Mouse (Mus musculus) ovary, postnatal 36 days (tissue): ENCODE measurements at regions not wholly inside any gene's neighbourhood (a gene's known extent, or its start where the extent isn't known, plus 50 kb on each side); places are given as distances from the start of the nearest gene placed in this dataset.

Experiments used
- DNase-seq: peaks from one replicate; pipeline ENCODE4 v3.0.0; 2022; ENCODE audit warnings: low spot score, mixed read lengths

GRCm38 (mm10) chr12:58743800-58744199, 268.0 kb downstream of the Sec23a start:
- DNase-seq: no peak

- DNase-seq: no peak
Measured at GRCm38 (mm10) chr12:58728094-58728493, 283.7 kb downstream of the Sec23a start.

- DNase-seq: no peak
Measured at GRCm38 (mm10) chr12:58727547-58727946, 284.3 kb downstream of the Sec23a start.

GRCm38 (mm10) chr12:58717908-58718307, 293.9 kb downstream of the Sec23a start:
- no peak for DNase-seq

GRCm38 (mm10) chr12:58714207-58714606, 297.6 kb downstream of the Sec23a start:
- no peak for DNase-seq

GRCm38 (mm10) chr12:58695680-58696079, 316.1 kb downstream of the Sec23a start:
- no peak for DNase-seq

- no peak for DNase-seq
Measured at GRCm38 (mm10) chr12:58669914-58670635, 341.7 kb downstream of the Sec23a start.

GRCm38 (mm10) chr12:58654530-58655056, 357.2 kb downstream of the Sec23a start:
- DNase-seq: no peak

- DNase-seq: no peak
Measured at GRCm38 (mm10) chr12:58653751-58654150, 358.1 kb downstream of the Sec23a start.

GRCm38 (mm10) chr12:58653222-58653621, 358.6 kb downstream of the Sec23a start:
- peak; percentile 6 for DNase-seq

GRCm38 (mm10) chr12:58652701-58653100, 359.1 kb downstream of the Sec23a start:
- no peak for DNase-seq

- no peak for DNase-seq
Measured at GRCm38 (mm10) chr12:58648322-58648721, 363.5 kb downstream of the Sec23a start.

GRCm38 (mm10) chr12:58643843-58644242, 368.0 kb downstream of the Sec23a start:
- no peak for DNase-seq

GRCm38 (mm10) chr12:58639478-58639877, 370.4 kb upstream of the Clec14a start:
- no peak for DNase-seq

GRCm38 (mm10) chr12:58638260-58638659, 369.2 kb upstream of the Clec14a start:
- DNase-seq: no peak

GRCm38 (mm10) chr12:58632529-58632928, 363.4 kb upstream of the Clec14a start:
- DNase-seq: no peak

GRCm38 (mm10) chr12:58628817-58629216, 359.7 kb upstream of the Clec14a start:
- no peak for DNase-seq

GRCm38 (mm10) chr12:58625144-58625543, 356.1 kb upstream of the Clec14a start:
- no peak for DNase-seq

GRCm38 (mm10) chr12:58619508-58620310, 350.6 kb upstream of the Clec14a start:
- DNase-seq: no peak

- DNase-seq: no peak
Measured at GRCm38 (mm10) chr12:58594781-58595180, 325.7 kb upstream of the Clec14a start.

GRCm38 (mm10) chr12:58591480-58591829, 322.4 kb upstream of the Clec14a start:
- DNase-seq: no peak

- DNase-seq: no peak
Measured at GRCm38 (mm10) chr12:58590547-58591479, 321.7 kb upstream of the Clec14a start.
